Mouse (Mus musculus) megakaryocyte-erythroid progenitor cell, adult 5 weeks (primary cell): ENCODE data around the gene Slc35b3. TPM values are rescaled to one million over a fixed set of nuclear protein-coding genes. Genes with fewer than 3 reads are reported as not detected.

Source experiments
- polyA plus RNA-seq: library from polyadenylated mRNA; stranded (reverse); fragments of >175 nt; gene quantifications from 2 replicates; pipeline ENCODE4 v1.2.3, GENCODE M21; 2012

The Slc35b3 gene
- 15.0 and 20.7 TPM in 2 replicates for polyA plus RNA-seq

GRCm38 (mm10) chr13:38960063-38961050 is at the start of gene Slc35b3:
TSS of gene Slc35b3 (minus strand) at chr13:38960875.

